Mouse (Mus musculus) left cerebral cortex, postnatal 10 days (tissue): ENCODE measurements around the gene Slc4a2. TPM values are rescaled to one million over a fixed set of nuclear protein-coding genes. Genes with fewer than 3 reads are reported as not detected.

Experiments used
- DNase-seq, 2 experiments: peaks; one replicate each; pipeline ENCODE4 v3.0.0; 2021 to 2022; ENCODE audit warnings: low spot score in 2 of 2, mixed read lengths in 1 of 2; ENCODE audit errors: extremely low spot score in 1 of 2
- intact Hi-C: fragments of 180-260 bp; cut with DNase I; formaldehyde crosslinking; loops from one replicate; pipeline ENCODE4 v1.15.1; 2025
- total RNA-seq, 2 experiments: library from RNA; stranded (reverse); gene quantifications; 2 replicates each; pipeline ENCODE4 v1.2.3; 2021

The Slc4a2 gene
- total RNA-seq, 2 experiments from 2014 or later = 24.6 to 27.6 TPM

DNA sequence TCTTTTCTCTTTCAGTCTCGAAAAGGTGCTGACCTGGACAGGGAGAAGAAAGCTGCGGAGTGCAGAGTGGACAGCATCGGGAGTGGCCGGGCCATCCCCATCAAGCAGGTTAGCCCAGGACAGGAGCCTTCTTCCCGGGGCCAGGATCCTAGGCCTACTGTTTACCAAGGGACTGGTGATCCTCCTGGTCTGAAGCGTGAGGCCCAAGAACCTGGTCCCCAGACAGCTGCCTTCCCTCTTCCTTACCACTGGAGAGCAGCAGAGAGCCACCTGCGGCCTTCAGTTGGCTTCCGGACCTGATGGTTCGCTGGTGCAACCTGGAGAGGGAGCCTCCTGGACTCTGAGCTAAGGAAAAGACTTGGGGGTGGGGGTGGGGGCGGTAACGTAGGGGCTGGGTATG lies 59.7 kb downstream of the Slc4a2 start:
- intact Hi-C loops = loop anchor here (10.0 kb wide), 1 partner anchor 171 kb away; no protein-coding TSS in a partner anchor
- DNase-seq = peak; percentile 58 to 70

DNA sequence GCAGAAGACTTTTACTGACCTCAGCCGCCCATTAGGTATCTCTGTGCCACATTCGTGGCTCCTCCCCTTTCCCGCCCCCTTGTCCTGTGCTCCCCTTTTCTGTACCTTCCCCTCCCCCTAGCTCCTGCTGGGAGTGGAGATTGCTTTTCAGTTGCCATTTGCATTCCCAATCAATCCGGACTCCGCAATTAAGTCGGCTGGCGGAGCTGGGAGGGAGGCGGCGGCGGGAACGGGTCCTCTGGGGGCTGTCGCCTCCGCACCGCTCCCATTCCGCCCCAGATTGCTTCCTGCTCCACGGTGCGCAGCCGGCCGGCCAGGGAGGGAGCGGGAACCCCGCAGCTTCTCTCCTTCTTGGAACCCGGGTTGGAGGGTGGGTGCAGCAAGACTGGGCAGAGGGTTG lies 61.3 kb downstream of the Slc4a2 start:
- intact Hi-C loops = loop anchor here (10.0 kb wide), 1 partner anchor 170 kb away; no protein-coding TSS in a partner anchor
- no peak for DNase-seq

DNA sequence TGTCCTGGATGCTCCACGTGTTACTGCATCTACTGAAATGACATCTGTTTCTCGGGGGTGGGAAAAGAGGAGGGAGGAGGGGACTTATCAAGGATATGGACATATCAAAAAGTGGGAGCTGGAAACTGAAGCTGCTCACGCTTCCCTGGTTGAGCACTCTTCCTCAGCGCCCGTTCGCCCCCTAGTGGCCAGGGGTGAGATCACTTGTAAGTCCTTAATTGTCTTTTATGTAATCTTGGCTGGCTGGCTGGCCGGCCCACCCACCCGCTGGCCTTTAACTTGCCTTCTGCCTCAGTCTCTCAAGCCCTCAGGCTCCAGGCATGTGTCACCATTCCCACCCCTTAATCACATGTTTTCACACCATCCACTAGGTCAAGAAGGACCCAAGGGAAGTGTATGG lies 62.5 kb downstream of the Slc4a2 start:
- intact Hi-C loops = loop anchor here (10.0 kb wide), 1 partner anchor 169 kb away; no protein-coding TSS in a partner anchor
- DNase-seq = peak; percentile 85 to 90

DNA sequence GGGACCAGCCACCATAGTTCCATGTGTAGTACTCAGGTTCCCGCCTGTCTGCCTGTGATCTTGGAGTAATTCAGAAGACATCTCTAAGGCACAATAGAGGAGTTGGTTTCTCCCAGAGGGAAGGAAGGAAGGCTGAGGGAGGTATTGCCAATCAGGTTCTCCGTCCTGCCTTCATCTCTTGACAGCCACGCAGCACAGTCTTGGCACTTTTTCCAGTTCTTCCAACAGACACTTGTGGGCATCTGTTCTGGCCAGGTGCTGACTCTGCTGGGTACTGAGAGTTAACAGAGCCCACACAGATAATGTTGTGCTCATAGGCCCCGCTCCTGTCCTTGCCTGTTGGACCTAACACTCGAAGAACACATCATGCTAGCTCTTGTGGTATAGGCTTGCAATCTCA lies 63.1 kb downstream of the Slc4a2 start:
- DNase-seq = no peak
- intact Hi-C loops = loop anchor here (10.0 kb wide), 1 partner anchor 168 kb away; no protein-coding TSS in a partner anchor

DNA sequence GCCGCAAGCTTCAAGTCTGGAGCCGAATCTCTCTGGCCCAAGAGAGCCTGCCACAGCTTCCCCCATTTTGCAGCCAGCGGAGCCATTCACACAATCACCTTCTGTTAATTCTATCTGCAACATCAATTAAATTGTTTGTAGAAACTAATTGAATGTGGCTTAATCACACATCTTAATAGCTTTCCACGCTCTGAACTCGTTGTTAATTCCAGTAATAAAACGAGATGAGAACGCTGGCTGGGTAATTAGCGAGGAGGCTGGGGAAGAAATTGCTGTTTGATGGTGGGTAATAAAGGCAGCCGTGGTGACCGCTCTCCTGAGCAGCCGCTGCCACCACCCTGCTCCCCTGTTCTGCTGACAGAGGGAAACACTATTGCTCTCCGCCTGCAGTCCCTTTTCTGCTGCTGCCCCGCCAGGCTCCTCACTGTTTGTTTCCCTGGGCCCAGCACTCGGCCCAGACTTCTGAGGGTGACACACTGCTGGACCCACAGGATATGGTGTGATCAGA lies 66.8 kb downstream of the Slc4a2 start:
- no peak for DNase-seq
- intact Hi-C loops = no loop called here

Other genes starting within 250 kb of the Slc4a2 start
- 10 to 100 TPM; 17.0 to 19.3 TPM for gene Kcnh2, start 72.2 kb upstream of the Slc4a2 start, total RNA-seq
- gene Nos3, start 59.0 kb upstream of the Slc4a2 start, total RNA-seq = 10 to 100 TPM in 1 of 2 experiments, 1 to 10 TPM in 1; 8.8 to 10.1 TPM
- 1 to 10 TPM; 3.9 to 4.7 TPM for gene Atg9b, start 31.7 kb upstream of the Slc4a2 start, total RNA-seq
- 10 to 100 TPM; 53.3 to 56.0 TPM for gene Abcb8, start 30.2 kb upstream of the Slc4a2 start, total RNA-seq
- gene Asic3, start 10.4 kb upstream of the Slc4a2 start, total RNA-seq = under 1 TPM in 1 of 2 experiments, not detected in 1; 0.19 TPM
- 100 to 1,000 TPM; 148 to 150 TPM for gene Cdk5, start 307 bp upstream of the Slc4a2 start, total RNA-seq
- gene Fastk, start 21.4 kb downstream of the Slc4a2 start, total RNA-seq = 100 to 1,000 TPM in 1 of 2 experiments, 10 to 100 TPM in 1; 96.6 to 105 TPM
- gene Tmub1, start 24.0 kb downstream of the Slc4a2 start, total RNA-seq = 10 to 100 TPM; 29.1 to 29.4 TPM
- 100 to 1,000 TPM; 488 to 490 TPM for gene Agap3, start 28.3 kb downstream of the Slc4a2 start, total RNA-seq
- under 1 TPM; 0.18 to 0.26 TPM for gene Gbx1, start 103.4 kb downstream of the Slc4a2 start, total RNA-seq
- gene Asb10, start 117.1 kb downstream of the Slc4a2 start, total RNA-seq = under 1 TPM; 0.24 to 0.45 TPM
- not detected for gene 4931409K22Rik, start 133.0 kb downstream of the Slc4a2 start, total RNA-seq
- gene Abcf2, start 153.6 kb downstream of the Slc4a2 start, total RNA-seq = 10 to 100 TPM; 56.0 to 58.9 TPM
- 10 to 100 TPM; 55.9 to 59.7 TPM for gene Chpf2, start 162.9 kb downstream of the Slc4a2 start, total RNA-seq
- 100 to 1,000 TPM; 125 to 134 TPM for gene Smarcd3, start 200.6 kb downstream of the Slc4a2 start, total RNA-seq